Mouse (Mus musculus) left cerebral cortex, adult 9 months (tissue): ENCODE results near the gene Eln.

Source experiments
- DNase-seq, 2 experiments: peaks; one replicate each; pipeline ENCODE4 v3.0.0; 2022; ENCODE audit warnings: low spot score in 2 of 2

Eln gene

DNA sequence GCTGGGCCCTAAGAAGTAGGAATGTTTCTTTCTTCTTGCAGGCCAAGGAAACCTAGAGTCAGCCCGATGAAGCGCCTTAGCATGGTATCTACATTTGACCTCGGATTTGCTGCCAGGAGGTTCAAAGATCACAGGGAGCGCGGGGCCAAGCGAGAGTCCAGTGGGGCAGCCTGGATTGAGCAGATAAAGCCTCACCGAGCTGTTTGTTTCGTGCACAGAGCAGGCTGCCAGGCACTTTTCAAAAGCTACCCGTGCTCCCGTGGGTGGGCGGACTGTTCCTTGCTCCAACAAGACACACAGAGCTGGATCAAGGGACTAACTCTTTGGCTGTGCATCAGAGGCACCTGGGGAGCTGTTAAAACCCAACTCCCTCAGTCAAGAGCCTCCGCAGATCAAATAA lies 3.1 kb downstream of the Eln start:
- DNase-seq: no peak

DNA sequence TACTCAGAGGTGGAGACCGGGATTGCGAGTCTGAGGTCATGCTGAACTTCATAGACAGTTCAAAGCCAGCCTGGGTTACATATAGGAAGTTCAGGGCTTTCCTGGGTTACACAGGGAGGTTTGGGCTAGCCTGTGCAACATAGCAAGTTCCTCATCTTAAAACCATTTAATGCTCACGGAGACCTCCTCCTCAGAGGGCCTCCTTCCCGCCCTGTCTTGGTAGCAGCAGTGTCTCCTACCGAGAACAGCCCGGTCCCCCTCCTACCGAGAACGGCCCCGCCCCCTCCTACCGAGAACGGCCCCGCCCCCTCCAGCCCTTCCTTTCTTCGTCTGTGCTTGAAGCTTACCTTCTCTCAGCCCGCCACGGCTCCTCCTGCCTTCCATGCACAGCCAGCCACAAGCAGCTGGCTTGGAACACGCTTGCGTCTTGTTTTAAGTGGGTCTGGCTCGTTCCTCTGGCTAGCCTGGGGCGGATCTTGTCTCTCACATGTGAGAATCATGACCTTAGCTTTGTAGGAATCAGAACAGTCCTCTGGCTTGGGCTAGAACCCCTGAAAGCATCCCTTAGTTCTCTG lies 4.8 kb downstream of the Eln start:
- no peak for DNase-seq

DNA sequence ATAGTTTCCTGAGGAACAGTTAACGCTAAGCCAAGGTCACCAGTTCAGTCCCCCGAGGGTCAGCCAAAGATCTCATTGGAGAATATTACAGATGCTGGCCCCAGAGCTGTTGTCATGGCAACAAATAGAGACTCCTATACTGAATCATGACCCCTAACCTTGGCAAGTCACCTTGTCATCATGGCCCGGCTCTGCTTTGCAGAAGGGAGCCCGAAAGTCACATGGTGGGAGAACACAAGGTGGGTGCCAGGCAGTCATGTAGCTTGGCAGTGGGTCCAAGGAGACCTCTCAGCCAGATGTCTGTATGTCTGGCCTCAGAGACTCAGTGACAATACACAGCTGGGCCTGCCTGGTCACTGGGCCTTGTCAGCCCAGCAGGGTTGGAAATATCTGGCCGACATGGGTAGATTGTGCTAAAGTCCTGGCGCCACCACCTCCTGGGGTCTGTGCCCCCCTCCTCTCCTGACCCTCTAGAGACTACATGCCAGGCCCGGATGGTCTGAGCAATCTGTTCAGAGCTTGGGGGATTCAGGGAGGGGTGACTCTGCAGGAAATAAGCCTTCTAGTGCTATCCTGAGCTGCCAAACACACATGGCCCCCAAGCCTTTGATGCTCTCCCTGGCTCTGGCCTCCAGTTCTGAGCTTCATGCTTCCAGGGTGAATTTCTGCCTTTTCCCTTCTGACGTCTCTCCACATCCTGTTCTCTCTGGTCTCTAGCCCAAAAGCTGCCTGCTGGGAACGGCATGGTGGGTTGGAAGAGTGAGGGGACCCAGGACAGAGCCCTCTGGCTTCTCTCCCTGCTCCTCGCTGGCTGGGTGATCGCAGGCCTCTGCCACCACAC lies 6.4 kb downstream of the Eln start:
- DNase-seq: no peak

DNA sequence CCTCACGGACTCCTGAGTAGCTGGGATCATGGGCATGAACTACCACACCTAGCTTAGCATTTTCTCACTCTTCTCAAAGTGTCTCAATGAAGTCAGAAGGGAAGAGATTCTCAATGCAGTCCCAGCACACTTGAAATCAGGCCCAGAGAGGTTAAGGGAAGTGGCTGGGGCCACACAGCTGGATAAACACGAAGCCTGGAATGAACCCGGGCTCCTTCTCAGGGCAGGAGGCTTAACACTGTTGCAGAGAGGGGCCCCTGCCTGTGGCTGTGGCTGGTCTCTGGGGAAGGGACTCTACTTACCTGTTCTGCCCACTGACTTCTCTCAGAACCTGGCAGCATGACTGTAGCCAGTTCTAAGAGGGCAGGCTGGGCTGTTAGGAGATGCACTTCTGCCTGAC lies 7.2 kb downstream of the Eln start:
- no peak for DNase-seq

DNA sequence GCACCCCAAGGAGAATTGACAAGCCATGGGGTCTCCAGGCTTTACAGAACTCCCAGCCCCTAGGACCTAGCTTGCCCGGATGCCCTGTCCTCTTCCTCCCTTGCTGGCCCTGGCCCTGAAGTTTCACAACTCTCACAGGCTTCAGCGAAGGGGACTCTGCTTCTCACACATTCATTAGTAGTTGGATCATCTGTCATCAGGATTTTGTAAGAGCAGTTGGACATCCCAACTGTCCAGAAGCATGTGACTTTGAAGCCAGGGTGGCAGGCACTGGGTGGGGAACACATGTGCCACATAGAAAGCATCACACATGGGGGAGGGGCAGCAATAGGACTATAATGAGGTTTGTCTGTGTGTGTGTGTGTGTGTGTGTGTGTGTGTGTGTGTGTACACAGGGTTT lies 12.2 kb downstream of the Eln start:
- no peak for DNase-seq

DNA sequence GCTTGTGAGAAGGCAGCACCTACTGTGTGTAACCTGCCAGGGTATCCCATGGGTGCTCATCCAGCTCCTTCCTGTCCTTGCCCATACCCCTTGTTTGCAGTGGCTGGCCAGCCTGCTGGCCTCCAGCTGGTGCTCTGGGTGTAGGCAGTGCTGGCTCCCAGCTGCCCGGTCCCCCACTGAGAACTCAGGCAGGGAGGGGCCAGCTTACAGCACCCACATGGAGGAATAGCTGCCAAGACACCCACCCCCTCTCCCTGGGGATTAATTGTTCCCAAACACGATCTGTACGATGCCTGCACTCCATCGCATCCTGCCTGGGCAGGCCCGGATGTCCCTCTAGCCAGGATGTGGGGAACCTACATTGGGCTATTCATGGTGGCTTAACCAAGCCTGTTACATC lies 13.1 kb downstream of the Eln start:
- no peak for DNase-seq

DNA sequence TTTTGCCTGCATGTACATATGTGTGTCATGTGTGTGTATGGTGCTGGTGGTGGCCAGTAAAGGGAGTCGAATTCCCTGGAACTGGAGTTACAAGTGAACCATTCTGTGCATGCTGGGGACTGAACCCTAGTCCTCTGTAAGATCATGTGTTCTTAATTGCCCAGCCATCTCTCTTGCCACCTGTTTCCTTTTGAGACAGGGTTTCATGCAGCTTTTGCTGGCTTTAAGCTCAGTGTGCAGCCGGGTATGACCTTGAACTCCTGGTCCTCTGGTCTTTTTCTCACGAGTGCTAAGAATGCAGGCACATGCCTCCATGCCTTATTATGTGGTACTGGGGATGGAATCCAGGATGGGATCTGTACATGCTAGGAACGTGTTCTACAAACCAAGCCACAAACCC lies 13.9 kb downstream of the Eln start:
- no peak for DNase-seq

DNA sequence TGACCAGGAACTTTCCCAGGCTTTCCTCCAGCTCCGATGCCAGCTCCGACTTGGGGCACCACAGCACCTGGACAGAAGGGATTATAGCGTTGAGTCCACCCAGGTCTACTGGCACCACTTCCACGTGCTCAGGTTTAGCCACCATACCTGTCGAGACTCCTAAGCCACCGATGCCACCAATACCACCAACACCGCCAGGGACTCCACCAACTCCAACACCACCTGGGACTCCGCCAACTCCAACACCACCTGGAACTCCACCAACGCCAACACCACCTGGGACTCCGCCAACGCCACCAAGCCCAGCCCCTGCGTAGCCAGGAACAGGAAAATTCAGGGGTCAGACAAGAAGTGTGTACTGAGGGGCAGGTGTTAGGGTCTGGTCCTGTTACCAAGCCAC lies 18.0 kb downstream of the Eln start:
- no peak for DNase-seq

DNA sequence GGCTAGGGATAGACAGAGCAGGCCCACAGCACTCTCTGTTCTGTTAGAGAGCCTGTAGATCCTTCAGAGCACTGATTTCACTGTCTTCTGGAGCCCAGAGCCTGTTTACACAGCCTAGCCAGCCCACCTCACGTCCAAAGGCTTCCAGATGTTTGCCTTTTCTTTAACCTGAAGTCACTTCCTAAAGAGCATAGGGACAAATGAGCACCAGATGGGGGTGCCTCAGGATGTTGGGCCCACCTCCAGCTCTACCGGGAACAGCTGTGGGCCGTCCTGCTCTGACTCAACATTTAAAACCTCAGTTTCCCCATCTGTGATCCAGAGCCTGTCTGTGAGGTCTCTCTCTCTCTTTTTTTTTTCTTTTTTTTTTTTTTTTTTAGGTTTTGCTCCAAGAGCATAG lies 18.6 kb downstream of the Eln start:
- no peak for DNase-seq

DNA sequence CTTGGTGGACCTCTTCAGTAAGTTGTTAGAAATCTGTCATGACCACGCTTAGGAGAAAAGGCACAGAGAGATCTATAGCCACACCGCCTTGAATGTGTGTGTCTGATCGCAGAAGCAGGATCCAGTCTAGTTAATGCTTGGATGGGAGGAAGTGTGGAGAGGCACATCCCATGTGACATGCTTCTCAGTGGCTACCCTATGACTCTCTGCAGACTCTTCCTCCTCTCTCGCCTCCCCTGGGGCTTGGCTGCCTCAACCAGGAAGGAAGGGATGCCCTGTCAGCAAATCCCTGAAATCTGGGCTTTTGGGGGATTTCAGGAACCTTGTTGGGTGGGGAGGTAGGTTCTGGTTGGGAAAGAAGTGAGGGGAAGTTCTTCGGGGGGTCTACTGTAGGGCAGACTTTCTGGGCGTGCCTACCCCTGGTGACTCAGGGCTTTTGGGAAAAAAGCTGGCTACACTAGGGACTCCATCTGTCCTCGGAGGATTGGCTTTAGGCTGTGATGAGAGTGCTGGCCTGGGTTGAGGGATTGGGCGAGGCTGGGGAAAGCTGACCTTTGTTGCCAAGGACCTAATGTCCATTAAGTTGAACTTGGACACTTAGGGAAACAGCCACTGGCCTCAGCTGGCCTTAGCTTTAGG lies 20.0 kb downstream of the Eln start:
- DNase-seq: no peak

DNA sequence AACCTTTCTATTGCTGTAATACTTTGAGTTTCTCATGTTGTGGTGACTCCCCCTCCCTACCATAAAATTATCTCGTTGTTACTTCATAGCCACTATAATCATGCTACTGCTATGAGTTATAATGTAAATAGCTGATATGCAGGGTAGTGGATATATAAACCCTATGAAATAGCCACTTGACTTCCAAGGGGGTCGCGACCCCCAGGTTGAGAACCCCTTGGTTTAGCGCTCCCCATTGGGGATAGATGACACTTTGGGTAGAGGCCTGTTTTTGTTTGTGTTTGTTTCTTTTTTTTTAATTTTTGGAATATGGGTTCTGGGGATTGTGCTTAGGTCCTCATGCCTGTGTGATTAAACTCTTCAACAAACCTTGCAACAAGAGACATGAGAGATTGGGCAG lies 21.8 kb downstream of the Eln start:
- DNase-seq: no peak

DNA sequence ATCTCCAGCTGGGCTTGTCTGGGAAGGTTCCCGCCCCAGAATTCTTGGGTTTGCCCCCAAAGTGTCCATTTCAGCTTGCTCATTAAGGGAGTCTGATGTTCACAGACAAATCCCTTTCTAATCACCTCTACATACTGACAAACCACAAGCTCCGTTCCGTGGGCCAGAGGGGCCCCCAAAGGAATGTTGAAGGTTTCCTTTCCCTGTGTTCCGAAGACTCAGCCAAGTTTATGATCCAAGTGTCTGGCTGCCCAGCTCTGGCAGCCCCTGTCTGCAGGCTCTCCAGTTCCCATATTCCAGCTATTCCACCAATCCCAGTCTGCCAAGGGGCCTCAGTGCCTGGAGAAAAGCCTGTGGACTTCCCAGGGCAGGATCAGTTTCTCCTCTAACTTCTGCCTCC lies 27.1 kb downstream of the Eln start:
- no peak for DNase-seq

DNA sequence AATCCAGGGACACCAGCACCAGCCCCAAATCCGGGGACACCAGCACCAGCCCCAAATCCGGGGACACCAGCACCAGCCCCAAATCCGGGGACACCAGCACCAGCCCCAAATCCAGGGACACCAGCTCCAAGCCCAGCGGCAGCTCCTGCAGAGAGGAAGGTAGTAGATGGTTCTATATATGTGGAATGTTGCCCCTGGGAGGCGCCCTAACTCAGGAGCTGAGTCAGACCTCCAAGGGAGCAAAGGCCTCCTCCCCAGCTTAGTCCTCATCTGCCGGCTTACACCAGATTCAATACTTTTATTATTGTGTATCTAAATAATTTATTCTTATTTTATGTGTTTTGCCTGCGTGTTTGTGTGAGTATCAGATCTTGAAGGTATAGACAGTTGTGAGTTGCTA lies 36.0 kb downstream of the Eln start:
- DNase-seq: no peak

DNA sequence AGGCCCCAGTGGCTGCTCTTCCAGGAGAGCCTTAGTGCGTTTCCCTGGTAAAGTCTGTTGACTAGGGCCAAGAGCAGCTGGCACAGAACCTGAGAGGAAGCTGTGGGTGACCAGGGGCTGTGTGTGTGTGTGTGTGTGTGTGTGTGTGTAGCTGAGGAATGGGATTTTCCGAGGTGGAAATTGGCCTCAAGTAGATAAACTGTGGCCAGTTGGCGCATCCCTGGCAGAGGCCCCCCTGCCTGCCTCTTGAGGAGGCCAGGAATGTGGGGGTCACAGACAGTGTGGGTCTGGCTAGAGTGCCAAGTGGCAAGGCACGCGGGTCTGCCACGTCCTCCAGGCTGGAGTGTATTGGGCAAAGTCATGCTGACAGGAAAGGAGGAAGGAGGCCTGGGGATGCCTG lies 37.8 kb downstream of the Eln start:
- no peak for DNase-seq

DNA sequence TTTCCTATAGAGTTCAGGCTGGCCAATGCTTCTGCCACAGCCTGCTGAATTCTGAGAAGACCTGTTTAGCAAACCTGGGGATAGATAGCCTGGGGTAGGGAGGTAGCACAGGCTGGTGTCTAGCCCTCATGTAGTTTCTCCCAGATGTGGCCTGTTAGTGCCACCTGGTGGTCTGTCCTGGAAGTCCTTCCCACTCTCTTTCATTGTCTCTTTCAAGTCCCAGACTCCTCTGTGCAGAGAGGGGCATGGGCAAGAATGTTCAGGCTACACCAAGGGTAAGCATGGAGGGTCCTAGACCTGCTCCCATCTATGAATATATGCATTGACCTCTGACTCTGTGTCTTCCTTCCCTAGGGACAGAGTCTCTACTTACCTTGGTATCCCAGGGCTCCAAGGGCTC lies 43.0 kb downstream of the Eln start:
- peak in 1 of 2 experiments; percentile 84 for DNase-seq

DNA sequence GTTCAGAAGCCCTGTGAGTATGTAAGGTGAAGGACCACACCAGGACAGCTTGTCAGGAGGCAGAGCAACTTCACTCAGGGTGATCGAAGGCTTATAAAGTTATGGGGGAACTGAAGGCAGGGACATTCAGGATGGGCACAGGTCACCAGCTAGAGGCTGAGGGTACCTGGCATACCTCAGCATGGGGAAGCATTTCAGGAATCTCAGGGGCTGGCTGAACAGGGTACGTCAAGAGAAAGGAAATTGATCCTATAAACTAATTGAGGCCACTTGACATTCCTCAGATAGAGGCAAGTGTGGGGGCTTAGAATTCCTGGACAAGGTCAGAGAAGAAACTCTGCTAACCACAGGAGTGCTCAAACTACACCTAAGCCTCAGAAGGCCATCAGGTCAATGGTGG lies 51.6 kb downstream of the Eln start:
- no peak for DNase-seq

DNA sequence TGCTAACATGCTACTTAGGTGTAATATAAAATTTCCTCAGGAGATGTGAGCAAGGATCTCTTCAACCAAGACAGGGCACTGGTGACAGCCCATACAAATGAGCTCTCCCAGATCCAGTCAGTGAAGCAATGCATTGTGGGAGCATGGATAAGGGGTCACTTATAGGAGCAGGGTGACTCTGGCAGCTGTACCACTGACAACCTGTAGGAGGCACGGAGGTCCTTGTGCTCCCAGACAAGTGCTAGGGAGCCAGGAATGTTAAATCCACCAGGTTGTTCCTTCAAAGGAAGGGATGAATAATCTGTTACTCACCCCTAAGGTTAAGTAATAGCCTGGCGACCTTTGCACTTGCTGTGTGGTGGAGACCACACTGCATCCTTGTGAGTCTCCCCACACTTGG lies 52.0 kb downstream of the Eln start:
- no peak for DNase-seq

DNA sequence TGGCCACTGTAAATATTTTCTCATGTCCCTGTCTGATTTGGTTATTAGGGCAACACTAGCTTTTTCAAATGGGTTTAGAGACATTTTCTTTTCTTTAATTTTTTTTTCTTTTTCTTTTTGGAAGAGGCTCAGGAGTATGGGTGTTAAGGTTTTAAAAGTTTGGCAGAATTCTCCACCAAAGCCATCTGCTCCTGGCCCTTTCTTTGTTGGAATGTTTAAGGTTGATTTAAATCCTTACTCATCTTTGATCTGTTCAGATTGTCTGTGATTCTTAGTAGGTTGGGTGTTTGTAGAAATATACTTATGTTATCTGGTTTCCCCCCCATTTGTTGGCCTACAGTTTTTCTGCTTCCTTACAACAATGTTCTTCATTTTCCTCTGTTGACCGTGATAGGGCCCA lies 54.4 kb downstream of the Eln start:
- no peak for DNase-seq

DNA sequence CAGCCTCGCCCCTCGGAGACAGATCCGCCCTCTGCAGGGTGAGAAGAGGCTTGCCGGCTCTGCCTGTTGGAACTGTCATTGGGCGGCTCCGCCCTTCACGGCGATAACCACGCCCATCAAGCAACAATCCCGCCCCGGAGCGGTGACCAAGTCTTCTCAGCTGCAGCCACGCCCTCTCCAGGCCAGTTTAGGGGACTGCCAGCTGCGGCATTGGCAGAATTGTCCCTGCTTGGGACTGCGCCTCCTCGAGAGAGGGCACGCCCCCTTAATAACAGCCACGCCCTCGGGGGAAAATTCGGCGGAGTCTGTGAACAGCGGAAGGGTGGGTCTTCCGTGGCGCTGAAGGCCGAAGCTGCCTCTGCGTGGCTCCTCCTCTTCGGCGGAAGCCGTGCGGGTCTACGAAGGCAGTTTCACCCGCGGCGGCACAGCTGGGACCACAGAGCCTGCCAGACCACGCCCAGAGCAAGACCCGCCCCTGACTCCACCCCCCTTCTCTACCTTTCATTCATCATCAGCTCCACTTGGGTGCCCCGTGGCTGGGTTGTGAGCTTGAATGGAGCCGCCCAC lies 58.3 kb downstream of the Eln start:
- peak; percentile 97 to 99 for DNase-seq

DNA sequence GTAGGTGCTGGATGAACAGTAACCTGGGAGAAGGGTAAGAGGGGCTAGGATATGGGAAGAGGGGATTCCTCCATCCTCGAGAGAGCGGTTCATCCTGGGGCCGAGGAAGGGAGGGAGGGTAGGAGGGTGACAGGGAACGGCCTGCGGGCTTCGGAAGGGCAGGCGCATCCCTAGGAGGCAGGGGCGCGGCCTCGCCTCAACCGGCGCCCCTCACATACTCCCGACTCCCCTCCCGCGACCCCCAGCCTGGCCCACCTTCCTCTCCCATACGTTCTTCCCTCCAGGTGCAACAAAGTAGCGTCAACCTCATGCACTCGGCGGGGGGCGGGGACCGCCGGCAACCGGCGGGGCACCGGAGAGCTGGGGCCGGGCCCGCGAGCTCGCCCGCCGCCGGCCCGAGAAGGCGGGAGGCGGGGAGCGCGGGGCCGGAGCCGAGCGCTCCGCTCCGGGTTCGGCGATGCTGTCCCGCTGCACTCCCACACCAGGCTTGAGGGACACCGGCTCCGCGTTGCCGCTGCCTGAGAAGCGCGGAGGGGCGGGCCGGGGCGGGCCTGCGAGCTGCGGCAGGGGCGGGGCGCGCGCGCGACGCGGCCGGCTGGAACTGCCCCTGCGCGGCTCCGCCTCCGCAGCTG lies 58.9 kb downstream of the Eln start, which contains the start of gene Limk1:
Limk1 (minus strand) TSS at position 513 of the 632 bp plus-strand sequence.
- DNase-seq: no peak

DNA sequence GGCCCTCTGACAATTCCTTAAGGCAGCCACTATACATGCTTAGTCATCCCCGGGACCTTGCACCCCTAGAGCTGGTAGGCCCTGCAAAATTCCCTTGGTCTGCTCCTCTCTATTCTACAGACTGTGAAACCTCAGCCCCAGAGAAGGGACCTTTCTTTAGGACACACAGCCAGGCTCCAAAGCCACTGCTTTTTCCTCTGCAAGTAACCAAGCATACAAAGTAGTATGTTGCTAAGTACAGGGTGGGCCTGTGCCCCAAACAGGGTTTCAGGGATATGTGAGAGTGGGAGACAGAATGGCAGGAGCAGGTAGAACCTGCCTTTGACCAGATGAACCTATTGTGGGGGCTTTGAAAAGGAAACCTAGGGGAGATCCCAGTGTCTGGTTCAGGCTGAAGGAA lies 59.9 kb downstream of the Eln start:
- no peak for DNase-seq

DNA sequence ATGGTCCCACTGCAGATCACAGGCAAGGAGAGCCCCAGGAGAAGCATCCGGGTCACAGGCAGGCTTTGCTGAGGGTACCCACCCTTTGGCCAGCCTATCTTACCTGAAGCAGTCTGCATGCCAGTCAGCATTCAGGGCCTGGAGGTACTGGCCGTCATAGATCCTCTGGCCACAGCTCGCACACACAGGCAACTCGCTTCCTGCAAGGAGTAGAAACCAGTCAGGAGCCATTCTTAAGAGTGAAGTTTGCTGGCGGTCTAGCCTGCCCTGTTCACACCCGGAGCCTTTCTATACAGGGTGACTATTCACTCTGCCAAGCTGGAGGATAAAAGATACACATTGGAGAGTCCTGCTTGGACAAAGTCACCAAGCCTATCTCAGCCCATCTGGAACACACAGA lies 60.6 kb downstream of the Eln start:
- DNase-seq: no peak
